Mouse (Mus musculus) C2C12 (cell line): ENCODE measurements around the gene Dgcr8.

ENCODE experiments used
- CEBPB ChIP-seq: IDR thresholded peaks from one replicate; pipeline ENCODE4 v1.6.1; 2011; ENCODE audit warnings: low read depth, mild to moderate bottlenecking, control low read depth, moderate library complexity
- CTCF ChIP-seq: IDR thresholded peaks from one replicate; pipeline ENCODE4 v1.5.1; 2011; ENCODE audit not compliant: control insufficient read depth, insufficient read depth, insufficient read length
- FOSL1 ChIP-seq: IDR thresholded peaks from one replicate; pipeline ENCODE4 v1.8.0; 2011; ENCODE audit warnings: mild to moderate bottlenecking, low read length; ENCODE audit not compliant: poor library complexity, insufficient read depth, severe bottlenecking
- MAX ChIP-seq: IDR thresholded peaks from one replicate; pipeline ENCODE4 v1.6.1; 2011; ENCODE audit warnings: mild to moderate bottlenecking, control low read depth
- MYOD1 ChIP-seq: IDR thresholded peaks from one replicate; pipeline ENCODE4 v1.6.1; 2011; ENCODE audit warnings: low read depth; ENCODE audit not compliant: control insufficient read depth, insufficient read length
- MYOG ChIP-seq: IDR thresholded peaks from one replicate; pipeline ENCODE4 v1.6.1; 2011; ENCODE audit not compliant: control insufficient read depth, insufficient read length; ENCODE audit errors: extremely low read depth

DNA sequence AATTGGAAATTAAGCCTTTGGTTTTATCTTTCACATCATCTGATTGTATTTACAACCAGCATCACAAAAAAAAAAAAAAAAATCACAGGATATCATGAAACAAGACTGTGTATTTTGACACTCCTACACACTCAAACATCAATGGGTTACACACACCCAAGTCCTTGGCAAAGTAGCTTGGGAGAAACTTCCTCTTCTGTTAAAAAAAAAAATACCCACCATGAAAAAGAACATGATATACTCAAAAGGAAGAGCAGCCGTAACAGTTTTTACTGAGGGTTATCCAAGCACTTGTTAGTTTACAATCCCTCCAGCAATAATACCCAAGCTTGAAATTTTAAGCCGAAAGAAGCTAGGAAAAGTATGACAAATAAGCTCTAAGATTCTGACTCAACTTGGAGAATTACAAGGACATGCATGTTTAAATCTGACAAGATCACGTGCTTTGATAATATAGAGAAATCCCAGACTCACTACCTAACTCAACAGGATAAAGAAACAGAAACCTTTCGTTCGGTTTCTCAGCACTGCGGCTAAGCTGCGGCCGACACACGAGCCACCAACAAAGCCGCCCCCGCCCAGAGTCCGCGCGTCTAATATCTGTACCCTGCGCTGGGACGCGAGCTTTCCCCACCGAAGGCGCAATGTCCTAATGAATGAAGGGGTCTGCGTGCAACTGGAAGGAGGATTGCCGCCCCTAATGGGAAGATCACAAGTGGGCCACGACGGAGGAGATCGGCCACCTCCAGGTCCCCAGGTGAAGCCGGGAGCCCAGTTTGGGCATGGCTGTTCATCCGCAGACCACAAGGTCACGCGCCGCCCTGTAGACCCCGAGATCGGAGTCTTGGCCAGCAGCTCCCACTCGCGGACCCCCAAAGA is 41.3 kb downstream of the Dgcr8 start:
- no peak for TF ChIP-seq CTCF
- no peak for TF ChIP-seq CEBPB
- no peak for TF ChIP-seq MAX
- TF ChIP-seq MYOG: no peak
- TF ChIP-seq MYOD1: no peak
- no peak for TF ChIP-seq FOSL1
